Mouse (Mus musculus) intestine, postnatal 0 days (tissue): ENCODE measurements around the gene Gm20671. TPM values are rescaled to one million over a fixed set of nuclear protein-coding genes. Genes with fewer than 3 reads are reported as not detected.

Source experiments
- ATAC-seq: fragments of 200-750 bp; cut with Nextera tagmentation; 2 replicates; pipeline ENCODE4 v1.8.0; 2017; ENCODE audit warnings: mild to moderate bottlenecking, moderate TSS enrichment, moderate library complexity
- H3K27ac ChIP-seq: fragments of 300-500 bp; sonication (generic); 2 replicates; pipeline ENCODE4 v1.5.1; 2014; ENCODE audit warnings: mild to moderate bottlenecking, low read depth, low read length, moderate library complexity
- H3K27me3 ChIP-seq: fragments of 300-500 bp; sonication (generic); replicated peaks from 2 replicates; pipeline ENCODE4 v1.6.1; 2014; ENCODE audit warnings: low read length, mixed read lengths; ENCODE audit not compliant: control insufficient read depth, insufficient read depth
- H3K36me3 ChIP-seq: fragments of 300-500 bp; sonication (generic); 2 replicates; pipeline ENCODE4 v1.6.1; 2014; ENCODE audit warnings: mild to moderate bottlenecking, moderate library complexity; ENCODE audit not compliant: control insufficient read depth, insufficient read depth
- H3K4me1 ChIP-seq: fragments of 300-500 bp; sonication (generic); replicated peaks from 2 replicates; pipeline ENCODE4 v1.6.1; 2014; ENCODE audit warnings: antibody characterized with exemption, low read length, mixed read lengths; ENCODE audit not compliant: control insufficient read depth, insufficient read depth
- H3K4me2 ChIP-seq: fragments of 300-500 bp; sonication (generic); replicated peaks from 2 replicates; pipeline ENCODE4 v1.6.1; 2014; ENCODE audit warnings: low read depth, mild to moderate bottlenecking, moderate library complexity
- H3K4me3 ChIP-seq: fragments of 300-500 bp; sonication (generic); 2 replicates; pipeline ENCODE4 v1.5.1; 2014; ENCODE audit warnings: low read depth, low read length
- H3K9ac ChIP-seq: fragments of 300-500 bp; sonication (generic); 2 replicates; pipeline ENCODE4 v1.6.1; 2014; ENCODE audit warnings: mild to moderate bottlenecking, low read depth, low read length
- H3K9me3 ChIP-seq: fragments of 300-500 bp; sonication (generic); 2 replicates; pipeline ENCODE4 v1.6.1; 2016; ENCODE audit warnings: mixed run types; ENCODE audit not compliant: control insufficient read depth
- CTCF ChIP-seq: sonication (generic); IDR thresholded peaks from 2 replicates; pipeline ENCODE4 v1.5.1; 2016; ENCODE audit warnings: low read depth, mild to moderate bottlenecking, control low read depth, antibody characterized with exemption, moderate library complexity
- WGBS: fragments of 180-500 bp; shearing (Covaris S2); extraction: QIAGEN DNeasy Blood & Tissue Kit; methylation state at CpG from one replicate; pipeline ENCODE4 v1.1.7; 2014; 5-methylcytosine and 5-hydroxymethylcytosine counted together
- polyA plus RNA-seq: library from polyadenylated mRNA; unstranded; fragments of >200 nt; fragmentation: Nextera tagmentation; extraction: Ambion mirVana; gene quantifications from 2 replicates; pipeline ENCODE4 v1.2.1, GENCODE M21; 2015

Gene Gm20671
- polyA plus RNA-seq = not detected in 2 replicates

GRCm38 (mm10) chr5:32827009-32827408 is at the start of gene Gm20671:
TSS of gene Gm20671 (minus strand) at chr5:32827109.
- ATAC-seq = no peak
- Histone ChIP-seq H3K4me2 (no peak within 1 kb of the TSS), H3K36me3 (peaks cover 62% of the 10 kb centered on the region), H3K9me3 (no peaks in the 10 kb centered on the region), H3K9ac (no peak within 1 kb of the TSS), H3K27me3 (no peaks in the 10 kb centered on the region), H3K4me1 (no peaks in the 10 kb centered on the region), H3K27ac (no peak within 1 kb of the TSS), H3K4me3 (no peak within 1 kb of the TSS)
- 86% methylated on average over 7 of the region's 7 CpGs for WGBS
- no peak for TF ChIP-seq CTCF

GRCm38 (mm10) chr5:32872346-32872745 is 45.4 kb upstream of the Gm20671 start:
- 97% methylated on average over 5 of the region's 5 CpGs for WGBS
- Histone ChIP-seq H3K36me3 (peaks cover 50% of the 10 kb centered on the region), H3K27ac (no peak overlapping the region), H3K4me2 (no peak overlapping the region), H3K9me3 (no peaks in the 10 kb centered on the region), H3K4me3 (no peak overlapping the region), H3K27me3 (no peaks in the 10 kb centered on the region), H3K9ac (no peak overlapping the region), H3K4me1 (no peaks in the 10 kb centered on the region)
- no peak for TF ChIP-seq CTCF
- no peak for ATAC-seq

- WGBS = 91% methylated on average over 5 of the region's 5 CpGs
- ATAC-seq = no peak
These were observed 42.6 kb upstream of the Gm20671 start for GRCm38 (mm10) chr5:32869389-32870024.

GRCm38 (mm10) chr5:32863253-32864228 is 36.6 kb upstream of the Gm20671 start, which contains the start of gene Depdc5:
TSS of gene Depdc5 (plus strand) at chr5:32863701.
- peak within 1 kb of the TSS; percentile 68 for H3K27ac ChIP-seq
- no peak for TF ChIP-seq CTCF
- H3K4me1 ChIP-seq = no peaks in the 10 kb centered on the region
- no peaks in the 10 kb centered on the region for H3K27me3 ChIP-seq
- peak within 1 kb of the TSS; percentile 80 for H3K4me3 ChIP-seq
- WGBS = under 1% methylated on average over 60 of the region's 64 CpGs
- 0 out of 2 replicates have a peak, but pooled peaks cover 9% of the 10 kb centered on the region for H3K36me3 ChIP-seq
- peak within 1 kb of the TSS; percentile 70 for H3K4me2 ChIP-seq
- no peaks in the 10 kb centered on the region for H3K9me3 ChIP-seq
- peak; percentile 99 for ATAC-seq
- peak within 1 kb of the TSS; percentile 75 for H3K9ac ChIP-seq

More at GRCm38 (mm10) chr5:32869389-32870024, 42.6 kb upstream of the Gm20671 start:
- no peak overlapping the region for H3K4me3 ChIP-seq
- no peak for TF ChIP-seq CTCF
- no peaks in the 10 kb centered on the region for H3K4me1 ChIP-seq
- H3K36me3 ChIP-seq = peaks cover 37% of the 10 kb centered on the region; the same call in 1 of the 2 replicates
- no peaks in the 10 kb centered on the region for H3K27me3 ChIP-seq
- H3K9ac ChIP-seq = no peak overlapping the region
- H3K27ac ChIP-seq = no peak overlapping the region
- no peak overlapping the region for H3K4me2 ChIP-seq
- H3K9me3 ChIP-seq = no peaks in the 10 kb centered on the region

GRCm38 (mm10) chr5:32862469-32863132 is 35.7 kb upstream of the Gm20671 start:
- 43% methylated on average over 6 of the region's 6 CpGs for WGBS
- Histone ChIP-seq H3K9ac (no peak overlapping the region), H3K36me3 (0 out of 2 replicates have a peak, but pooled peaks cover under 1% of the 10 kb centered on the region), H3K9me3 (no peaks in the 10 kb centered on the region), H3K4me2 (peak overlapping the region; percentile 70; the same call in 1 of the 2 replicates), H3K27me3 (no peaks in the 10 kb centered on the region), H3K4me3 (0 out of 2 replicates have a peak overlapping the region, but pooled peaks have one; percentile 80), H3K27ac (no peak overlapping the region), H3K4me1 (no peaks in the 10 kb centered on the region)
- no peak for ATAC-seq
- TF ChIP-seq CTCF = no peak
